Mouse (Mus musculus): Measurements from ENCODE around the gene Dennd6b.

Dennd6b gene

DNA sequence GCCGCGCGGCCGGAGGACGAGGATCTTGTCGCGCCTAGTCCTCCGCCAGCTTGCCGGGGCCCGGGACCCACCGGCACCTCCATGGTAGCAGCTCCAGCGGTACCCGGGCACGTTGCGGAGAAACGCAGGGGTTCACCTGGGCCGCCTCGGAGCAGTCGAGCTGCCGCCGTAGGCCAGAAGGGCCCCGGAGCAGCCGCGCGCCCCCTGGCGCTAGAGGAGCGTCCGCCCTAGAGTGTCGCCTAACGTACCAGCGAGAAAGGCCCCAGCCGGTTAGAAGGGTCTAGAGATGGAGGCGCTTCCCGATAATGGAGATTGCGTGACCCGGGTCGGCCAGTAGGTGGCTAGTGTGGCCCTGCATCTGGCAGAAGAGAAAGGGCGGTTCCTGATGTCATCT lies at the start of gene Dennd6b:
TSS of gene Dennd6b (minus strand) at position 184 of the 394 bp plus-strand sequence.
- peak; percentile 92 for DNase-seq (ENCODE audit: extremely low read depth, low read depth)

DNA sequence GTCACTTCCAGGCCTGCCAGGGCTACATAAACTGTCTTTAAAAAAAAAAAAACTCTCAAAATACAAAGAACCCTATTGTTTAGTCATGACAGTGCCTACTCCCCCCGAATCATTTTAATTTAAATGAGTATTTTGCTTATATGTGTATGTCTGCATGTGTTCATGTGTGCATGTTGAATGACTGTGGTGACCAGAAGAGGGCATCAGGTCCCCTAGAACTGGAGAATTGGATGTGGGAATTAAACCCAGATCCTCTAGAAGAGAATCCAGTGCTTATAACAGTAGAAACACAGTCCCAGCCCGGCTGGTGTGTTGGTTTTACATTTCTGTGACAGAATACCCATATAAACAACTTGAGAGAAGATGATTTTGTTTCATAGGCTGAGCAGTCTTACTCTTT lies 44.7 kb upstream of the Dennd6b start:
- no peak for DNase-seq (ENCODE audit: extremely low read depth, low read depth)

DNA sequence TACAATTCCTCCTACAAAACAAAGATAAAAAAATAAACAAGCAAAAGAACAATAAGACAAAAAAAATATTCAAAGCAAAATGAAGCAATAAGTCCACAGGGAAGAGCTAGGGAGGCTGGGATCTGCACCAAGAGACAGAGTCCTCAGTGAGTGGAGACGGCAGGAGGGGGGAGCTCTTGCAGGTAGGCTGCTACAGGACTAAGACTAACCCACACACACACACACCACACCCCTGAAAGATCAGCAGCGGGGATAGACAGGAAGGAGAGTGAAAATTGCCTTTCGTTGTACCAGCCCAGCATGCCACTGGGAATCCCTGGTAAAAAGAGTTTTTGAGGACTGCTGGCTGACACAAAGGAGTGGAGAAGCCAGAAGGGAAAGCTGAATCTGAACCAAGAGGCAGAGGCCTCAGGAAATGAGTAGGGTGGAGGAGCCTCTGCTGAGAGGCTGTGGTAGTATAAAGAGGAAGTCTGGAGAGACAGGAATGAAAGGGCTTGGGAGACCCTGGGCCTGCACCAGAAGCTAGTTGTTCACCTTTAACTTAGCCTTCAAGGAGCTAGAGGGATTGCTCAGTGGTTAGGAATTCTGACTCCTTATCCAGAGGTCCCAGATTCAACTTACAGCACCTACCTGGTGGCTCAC lies 43.6 kb upstream of the Dennd6b start:
- peak; percentile 71 for DNase-seq (ENCODE audit: extremely low read depth, low read depth)

DNA sequence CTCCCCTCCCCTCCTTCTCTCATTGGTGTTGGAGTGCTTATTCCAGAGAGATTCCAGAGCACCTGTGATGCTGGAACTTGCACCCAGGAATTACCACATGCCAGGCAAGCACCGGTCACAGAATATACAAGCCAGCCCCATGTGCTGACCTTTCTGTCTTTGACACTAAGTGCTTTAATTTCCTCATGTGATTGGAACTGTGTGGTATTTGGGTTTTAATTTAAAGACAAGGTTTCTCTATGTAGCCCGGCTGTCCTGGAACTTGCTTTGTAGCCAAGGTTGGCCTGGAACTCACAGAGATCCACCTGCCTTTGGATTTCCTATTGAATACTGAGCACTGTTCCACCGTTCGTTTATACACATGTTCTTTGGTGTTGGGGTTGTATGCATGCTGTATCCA lies 37.8 kb upstream of the Dennd6b start:
- DNase-seq (ENCODE audit: extremely low read depth, low read depth): no peak

DNA sequence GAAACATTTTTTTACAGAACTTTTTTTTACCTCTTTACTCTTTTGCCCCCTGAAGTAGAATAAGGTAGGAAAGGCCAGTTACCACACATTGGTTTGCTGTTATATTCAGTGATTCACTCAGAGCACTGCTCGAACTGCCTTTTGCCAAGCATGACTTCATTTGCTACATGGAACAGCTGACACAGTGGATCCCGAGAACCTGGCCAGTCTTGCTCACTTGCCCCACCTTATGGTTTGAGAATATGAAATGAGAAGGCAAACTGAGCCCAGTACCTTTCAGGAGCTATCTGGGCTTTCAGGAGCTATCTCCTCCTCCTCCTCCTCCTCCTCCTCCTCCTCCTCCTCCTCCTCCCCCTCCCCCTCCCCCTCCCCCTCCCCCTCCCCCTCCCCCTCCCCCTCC lies 37.3 kb upstream of the Dennd6b start:
- DNase-seq (ENCODE audit: extremely low read depth, low read depth): no peak

DNA sequence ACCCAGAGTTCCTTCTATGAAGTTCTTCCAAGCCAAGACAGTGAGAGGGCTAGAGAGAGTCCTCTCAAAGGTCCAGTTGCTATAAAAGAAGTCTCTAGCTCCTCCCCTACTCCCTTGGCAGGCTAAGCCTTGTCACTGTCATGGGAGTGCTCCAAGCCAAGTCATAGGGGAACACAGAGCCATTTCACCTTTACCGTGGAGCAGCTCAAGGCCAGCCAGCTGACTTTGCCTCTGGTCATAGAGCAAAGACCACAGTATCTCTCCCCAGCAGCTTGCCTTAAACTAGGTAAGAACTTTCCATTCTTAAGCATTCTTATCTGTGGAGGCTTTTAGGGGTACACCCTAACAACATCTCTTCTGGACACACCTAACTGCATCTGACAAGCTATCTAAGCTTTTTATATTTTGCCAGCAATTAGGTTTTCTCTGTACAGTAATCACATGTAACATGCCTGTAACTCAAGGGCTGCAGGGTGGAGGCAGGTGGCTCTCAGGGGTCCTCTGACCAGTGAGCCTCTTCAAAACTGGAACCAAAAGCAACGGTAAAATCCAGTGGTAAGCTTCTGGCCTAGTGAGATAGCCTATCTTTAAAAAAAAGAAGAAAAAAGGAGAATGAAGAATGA lies 19.4 kb upstream of the Dennd6b start:
- peak; percentile 52 for DNase-seq (ENCODE audit: extremely low read depth, low read depth)

DNA sequence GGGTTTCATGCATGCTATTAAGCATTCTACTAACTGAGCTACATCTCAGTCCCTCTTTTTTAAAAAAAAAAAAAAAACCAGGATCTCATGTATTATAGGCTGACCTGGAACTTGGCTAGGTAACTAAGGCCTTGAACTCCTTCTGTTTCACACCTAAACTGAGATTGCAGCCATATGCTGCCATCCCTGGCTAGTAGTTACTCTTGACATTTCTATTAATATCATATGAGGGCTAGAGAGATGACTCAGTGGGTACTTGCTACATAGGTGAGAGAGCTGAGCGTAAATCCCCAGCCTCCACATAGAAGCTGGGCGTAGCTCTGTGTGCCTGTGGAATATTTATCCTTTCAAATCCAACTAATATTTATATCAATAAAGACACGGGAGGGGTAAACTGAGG lies 18.7 kb upstream of the Dennd6b start:
- DNase-seq (ENCODE audit: extremely low read depth, low read depth): no peak

DNA sequence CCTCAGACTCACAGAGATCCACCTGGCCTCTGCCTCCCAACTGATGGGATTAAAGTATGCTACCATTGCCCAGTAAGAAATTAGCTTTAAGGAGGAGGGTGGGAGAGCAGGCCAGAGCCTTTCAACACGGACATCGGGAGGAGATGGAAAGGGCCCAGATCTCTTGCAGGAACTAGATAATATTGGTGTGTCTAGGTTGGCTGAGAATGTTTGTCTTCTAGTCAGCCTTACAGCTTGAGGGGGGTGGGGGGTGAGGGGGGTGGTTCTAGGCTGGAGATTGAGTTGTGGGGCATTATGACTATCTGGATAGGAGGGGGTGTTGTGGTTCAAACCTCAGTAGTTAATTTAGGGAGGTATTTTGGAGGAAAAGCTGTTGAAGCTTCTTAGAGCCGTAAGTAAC lies 17.2 kb upstream of the Dennd6b start:
- no peak for DNase-seq (ENCODE audit: extremely low read depth, low read depth)

DNA sequence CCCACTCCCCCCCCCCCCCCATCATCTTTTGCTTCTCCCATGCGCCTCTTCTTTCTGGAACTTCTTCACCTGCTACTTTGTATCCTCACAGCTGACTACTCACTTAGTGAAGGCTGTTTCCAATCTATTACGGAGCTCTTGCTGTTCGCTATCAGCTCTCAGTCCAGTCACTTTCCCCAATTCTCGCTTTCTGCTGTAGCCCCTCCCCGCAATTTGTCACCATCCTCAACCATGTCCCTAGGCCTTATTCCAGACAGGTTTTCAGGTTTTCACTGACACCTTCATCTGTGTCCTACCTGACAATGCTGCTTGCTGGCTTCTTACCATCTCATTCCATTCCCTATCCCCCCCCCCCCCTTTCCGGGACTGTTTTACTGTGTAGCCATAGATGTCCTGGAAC lies 16.2 kb upstream of the Dennd6b start:
- no peak for DNase-seq (ENCODE audit: extremely low read depth, low read depth)

DNA sequence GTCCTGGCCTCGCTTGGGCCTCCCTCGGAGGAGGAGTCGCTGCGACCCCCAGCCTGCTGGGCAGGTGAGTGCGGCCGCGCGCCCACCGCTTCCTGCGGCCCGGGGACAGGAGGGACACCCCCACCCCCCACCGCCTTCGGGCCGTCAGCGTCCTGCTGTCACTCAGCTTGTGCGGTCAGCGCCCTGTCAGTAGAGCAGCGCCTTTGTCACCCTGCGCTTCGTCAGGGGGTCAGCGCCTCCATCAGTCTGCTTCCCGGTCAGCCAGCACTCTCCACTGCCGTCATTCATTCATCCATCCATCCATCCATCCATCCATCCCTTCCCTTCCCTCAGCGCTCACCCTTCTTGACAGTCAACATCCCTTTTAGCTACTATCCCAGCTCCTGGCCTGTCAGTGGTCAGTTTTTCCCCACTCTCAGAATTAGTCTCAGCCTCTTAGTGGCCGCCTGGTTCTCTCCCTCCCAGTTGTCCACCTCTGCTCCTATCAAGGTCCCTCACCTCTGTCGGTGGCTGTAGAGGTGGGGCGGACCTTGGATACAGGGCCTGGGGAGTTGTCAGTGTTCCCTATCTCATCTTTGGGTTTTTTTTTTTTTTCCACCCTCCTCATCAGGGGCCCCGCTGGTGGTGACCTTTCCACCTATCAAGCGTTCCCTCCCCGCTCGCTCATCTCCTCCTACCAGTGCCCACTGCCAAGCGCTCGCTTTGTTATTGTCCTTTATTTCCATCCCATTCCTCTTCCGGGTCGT lies 15.6 kb upstream of the Dennd6b start:
- DNase-seq (ENCODE audit: extremely low read depth, low read depth): no peak

DNA sequence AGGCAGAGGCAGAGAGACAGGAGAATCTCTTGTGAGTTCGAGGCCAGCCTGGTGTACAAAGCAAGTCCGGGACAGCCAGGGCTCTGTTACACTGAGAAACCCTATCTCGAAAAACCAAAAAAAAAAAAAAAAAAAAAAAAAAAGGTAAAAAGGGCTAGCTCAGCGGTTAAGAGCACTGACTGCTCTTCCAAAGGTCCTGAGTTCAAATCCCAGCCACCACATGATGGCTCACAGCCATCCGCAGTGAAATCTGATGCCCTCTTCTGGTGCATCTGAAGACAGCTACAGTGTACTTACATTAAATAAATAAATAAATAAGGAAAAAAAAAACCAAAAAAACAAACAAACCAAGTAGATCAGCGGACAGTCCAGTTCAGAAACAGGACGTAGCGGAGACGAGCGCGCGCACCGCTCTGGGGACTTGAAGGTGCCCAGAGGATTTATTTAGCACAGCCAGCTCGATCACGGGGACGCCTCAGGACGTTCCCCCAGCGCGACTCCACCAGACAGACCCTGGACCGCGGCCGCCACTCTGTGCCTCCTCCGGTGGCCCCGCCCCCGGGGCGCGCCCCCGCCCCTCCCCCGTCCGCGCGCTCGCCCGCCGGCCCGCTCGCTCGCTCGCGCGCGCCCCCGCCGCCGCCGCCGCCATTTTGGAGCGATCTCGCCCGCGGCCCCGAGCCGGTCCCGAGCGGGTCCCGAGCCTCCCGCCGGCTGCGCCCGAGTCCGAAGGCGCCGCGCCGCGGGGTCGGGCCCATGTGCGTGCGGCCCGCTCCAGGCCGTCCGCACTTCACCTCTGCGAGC lies 14.8 kb upstream of the Dennd6b start, which contains the start of gene Ppp6r2:
TSS of gene Ppp6r2 (plus strand) at position 639 of the 801 bp plus-strand sequence.
- DNase-seq (ENCODE audit: extremely low read depth, low read depth): peak; percentile 59

DNA sequence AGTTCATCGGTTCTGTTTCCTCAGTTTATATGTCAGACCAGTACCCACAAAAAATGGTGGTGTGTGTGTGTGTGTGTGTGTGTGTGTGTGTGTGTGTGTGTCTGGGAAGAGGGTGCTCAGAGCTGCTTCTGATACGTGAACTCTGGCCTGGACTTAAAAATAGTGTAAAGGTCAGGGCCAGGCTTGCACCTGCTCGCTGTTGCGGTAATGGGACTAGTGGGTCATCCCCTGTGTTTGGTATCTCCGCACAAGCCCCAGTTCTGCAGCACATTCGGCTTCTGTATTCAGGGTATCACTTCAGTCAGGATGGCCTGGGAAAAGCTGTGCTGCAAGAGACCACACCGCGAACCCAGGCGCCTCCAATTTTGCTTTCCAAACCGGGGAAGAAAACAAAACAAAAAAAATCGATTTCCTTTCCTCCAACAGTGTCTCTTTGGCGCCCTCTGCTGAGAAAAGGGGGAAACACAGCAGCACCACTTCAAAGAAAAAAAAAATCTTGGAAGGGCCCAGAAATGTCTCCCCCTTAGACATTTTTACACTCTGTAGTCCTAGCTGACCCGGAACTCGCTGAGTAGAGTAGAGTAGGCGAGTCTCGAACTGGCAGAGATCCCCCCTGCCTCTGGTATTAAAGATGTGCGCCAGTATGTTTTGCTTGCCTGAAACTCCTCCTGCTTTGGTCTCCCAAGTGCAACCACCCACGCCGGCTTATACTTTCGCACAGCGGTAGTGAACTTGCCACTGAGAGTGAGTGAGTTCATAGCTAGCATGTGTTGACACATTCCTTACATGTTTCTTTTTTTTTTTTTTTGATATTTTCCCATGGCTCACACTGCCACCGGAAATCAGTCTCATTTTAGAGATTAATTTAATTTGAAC lies 13.8 kb upstream of the Dennd6b start:
- DNase-seq (ENCODE audit: extremely low read depth, low read depth): peak; percentile 68

DNA sequence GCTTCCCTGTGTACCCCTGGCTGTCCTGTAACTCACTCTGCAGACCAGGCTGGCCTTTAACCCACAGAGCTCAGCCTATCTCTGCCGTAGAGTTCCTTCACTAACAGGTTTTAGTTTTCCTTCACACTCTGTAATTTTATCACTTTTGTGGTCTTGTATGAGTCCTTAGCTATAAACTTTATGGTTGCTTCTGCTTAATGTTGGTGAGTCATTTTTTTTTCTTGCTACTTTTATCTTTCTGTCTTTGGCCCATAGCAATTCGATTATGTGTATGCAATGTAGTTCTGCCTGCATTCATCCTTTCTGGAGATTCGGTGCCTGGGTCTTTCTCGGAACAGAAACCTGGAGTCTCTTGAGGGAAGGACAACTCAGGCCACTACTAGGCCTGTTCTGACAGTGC lies 11.2 kb upstream of the Dennd6b start:
- no peak for DNase-seq (ENCODE audit: extremely low read depth, low read depth)

DNA sequence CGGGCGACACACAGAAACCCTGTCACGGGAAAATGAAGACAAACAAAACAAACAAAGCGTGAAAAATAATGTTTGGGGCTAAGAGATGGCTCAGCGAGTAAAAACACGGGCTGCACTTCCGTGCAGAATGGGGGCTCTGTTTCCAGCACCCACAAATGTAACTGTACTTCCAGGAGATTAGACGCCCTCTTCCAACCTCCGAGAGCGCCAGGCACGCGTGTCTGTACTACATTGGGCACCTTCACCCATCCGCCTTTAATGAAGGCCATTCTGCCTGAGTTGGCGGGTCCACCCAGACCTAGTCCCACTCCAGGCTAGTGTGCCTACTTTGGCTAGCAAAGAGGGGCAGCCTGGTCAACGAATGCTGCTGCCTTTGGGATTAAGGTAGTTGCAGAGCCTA lies 760 bp upstream of the Dennd6b start:
- DNase-seq (ENCODE audit: extremely low read depth, low read depth): no peak

DNA sequence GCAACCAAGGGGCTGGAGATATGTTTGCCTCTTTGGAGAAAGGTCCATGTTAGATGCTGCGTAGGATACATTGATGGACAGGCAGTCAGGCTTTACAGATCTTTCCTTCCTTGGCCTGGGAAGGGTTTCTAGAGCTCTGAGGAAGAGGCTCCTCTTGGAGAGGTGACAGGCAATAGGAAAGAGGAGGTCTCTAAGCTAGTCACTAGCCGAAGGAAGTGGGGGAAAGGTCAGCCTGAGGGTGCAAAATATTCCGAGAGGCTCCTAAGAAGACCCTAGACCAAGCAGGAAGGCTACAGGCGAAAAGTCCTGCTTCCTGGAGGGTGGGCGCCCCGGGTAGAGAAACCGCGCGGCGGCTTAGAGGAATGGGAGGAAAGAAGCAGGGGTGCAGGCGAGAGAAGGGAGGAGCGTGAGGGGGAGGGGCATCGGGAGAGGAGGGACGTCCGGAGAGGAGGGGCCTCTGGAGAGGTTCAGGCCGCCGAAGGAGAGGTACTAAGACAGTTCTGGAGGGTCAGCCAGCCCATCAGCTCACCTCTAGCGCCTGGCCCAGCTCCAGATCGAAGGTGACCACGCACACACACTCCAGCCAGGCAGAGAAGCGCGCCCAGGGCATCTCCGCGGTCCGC lies 495 bp downstream of the Dennd6b start:
- peak; percentile 70 for DNase-seq (ENCODE audit: extremely low read depth, low read depth)

DNA sequence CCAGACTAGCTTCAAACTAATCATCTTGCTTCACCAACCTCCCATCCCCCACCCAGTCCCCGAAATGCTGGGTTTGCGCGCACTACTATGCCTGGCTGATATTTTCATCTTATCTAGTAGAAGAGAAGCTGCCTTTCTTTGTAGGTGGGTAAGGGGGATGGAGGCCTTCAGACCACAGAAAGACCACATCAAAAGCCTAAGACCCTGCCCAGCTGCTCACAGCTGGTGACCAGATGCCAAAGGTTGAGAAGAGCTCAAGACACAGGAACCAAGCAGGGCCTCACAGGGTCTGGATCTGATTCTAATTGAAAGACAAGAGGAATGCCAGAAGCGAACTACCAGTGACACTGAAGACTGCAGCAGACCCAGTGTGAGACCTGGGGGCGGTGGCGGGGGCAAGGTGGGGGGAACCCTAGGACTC lies 1.0 kb downstream of the Dennd6b start:
- DNase-seq (ENCODE audit: extremely low read depth, low read depth): no peak

DNA sequence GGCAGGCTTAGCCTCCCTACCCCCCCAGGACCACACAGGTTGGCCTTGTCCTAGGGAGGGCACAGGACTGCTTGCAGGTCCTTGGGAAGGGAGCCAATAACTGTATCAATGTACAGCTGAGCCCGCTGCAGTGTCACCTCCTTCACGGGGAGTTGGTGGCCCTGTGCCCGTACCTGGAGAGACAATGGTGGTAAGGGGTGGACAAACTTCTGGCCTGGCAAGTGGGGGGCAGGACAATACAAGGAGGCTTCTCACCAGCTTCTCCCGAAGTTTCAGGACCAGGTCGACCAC lies 11.4 kb downstream of the Dennd6b start:
- no peak for DNase-seq (ENCODE audit: extremely low read depth, low read depth)

DNA sequence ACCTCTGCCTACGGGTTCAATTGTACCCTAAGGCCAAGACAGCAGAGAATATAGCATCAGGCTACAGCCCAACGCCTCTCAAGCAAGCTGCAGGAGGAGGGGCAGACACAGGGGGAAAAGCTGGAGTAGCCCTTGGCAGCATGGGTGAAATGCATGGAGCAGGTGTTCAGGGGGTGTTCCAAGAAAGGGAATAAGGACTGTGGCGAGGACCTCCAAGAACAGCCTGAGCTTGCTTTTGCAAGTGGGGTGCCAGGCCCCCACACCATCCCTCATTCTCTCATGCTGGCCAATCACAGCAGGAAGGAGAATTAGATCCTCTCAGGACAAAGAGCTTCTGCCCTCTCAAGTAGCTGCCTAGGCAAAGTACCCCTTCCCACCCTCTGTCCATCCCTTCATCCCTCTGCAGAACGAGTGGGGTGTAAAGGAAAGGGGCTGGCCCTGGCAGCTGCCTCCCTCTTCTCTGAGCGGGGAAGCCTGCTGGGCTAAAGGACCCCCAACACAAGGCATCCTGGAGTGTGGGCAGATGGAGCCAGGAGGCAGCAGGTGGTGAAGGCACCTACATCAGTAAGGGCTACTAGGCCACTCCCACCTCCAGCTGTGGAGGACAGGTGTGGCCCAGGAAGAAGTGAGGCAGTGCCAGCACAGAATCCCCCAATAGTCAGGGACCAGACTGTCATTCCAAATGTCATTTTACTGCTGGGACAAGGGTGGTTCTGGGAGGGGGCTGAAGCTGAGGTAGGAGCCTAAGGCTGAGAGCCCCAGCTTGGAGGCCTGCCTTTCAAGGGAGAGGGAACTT lies 12.0 kb downstream of the Dennd6b start:
- DNase-seq (ENCODE audit: extremely low read depth, low read depth): no peak

DNA sequence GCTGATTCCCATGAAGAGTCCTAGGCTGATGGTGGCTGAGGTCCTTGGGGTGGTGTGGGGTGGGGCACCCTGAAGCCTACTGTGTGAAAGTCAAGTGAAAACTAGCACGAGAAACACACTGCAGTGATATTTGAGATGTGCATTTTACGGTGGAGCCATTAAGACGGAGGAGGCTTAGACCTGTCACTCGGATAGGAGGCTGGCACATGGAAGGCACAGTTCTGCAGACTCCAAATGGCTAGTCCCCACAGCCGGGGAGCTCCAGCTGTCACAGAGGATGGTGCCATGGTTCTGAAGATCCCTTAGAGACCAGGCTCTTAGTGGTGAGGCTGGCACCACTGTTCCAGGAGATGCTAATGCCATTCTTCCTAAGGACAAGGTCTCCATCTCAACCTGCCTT lies 13.5 kb downstream of the Dennd6b start:
- no peak for DNase-seq (ENCODE audit: extremely low read depth, low read depth)

DNA sequence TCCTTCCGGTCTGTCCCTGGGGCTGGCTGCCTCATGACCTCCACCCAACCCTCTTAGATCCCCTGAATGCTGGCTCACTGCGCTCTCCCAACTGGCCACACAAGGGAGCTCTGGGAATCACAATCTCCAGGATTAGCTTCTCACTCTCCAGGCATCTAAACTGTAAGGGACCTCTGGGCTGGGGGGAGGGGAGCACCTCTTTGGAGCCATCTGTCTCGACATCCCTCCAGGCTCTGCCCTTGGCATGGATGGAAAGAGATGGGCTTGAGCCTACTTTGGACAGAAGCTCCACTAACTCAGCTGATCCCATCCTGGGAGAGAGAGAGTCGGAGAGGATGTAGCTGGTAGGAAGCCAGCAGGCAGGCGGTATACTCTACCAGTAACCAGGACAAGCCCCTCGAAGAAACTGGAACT lies 14.0 kb downstream of the Dennd6b start:
- no peak for DNase-seq (ENCODE audit: extremely low read depth, low read depth)

Measured in MEL-GATA-1-ER (cell line).